Mouse (Mus musculus): ENCODE measurements around the gene AC131692.1.

- no peak for TF ChIP-seq CTCF (IDR thresholded peaks at IDR 0.05; ENCODE audit: extremely low read depth, insufficient read depth, insufficient read length, insufficient replicate concordance)
- TF ChIP-seq POLR2A (IDR thresholded peaks at IDR 0.05; ENCODE audit: low read depth, low read length) = peak; percentile 62
Observed at GRCm38 (mm10) chr19:6046294-6047153, 47.7 kb upstream of the AC131692.1 start, which contains the start of gene Syvn1.

Measured in spleen, adult 2 months (tissue).